Mouse (Mus musculus) heart, postnatal 10 days (tissue): ENCODE data around the gene Hoxa1. TPM values are rescaled to one million over a fixed set of nuclear protein-coding genes. Genes with fewer than 3 reads are reported as not detected.

ENCODE experiments used
- DNase-seq, 2 experiments: peaks; one replicate each; pipeline ENCODE4 v3.0.0; 2021
- intact Hi-C: fragments of 180-260 bp; cut with DNase I; formaldehyde crosslinking; loops from one replicate; pipeline ENCODE4 v1.15.1; 2025
- total RNA-seq, 2 experiments: library from RNA; stranded (reverse); gene quantifications; 2 replicates each; pipeline ENCODE4 v1.2.3; 2021

The Hoxa1 gene
- total RNA-seq, 2 experiments from 2014 or later: 0.22 to 0.30 TPM

DNA sequence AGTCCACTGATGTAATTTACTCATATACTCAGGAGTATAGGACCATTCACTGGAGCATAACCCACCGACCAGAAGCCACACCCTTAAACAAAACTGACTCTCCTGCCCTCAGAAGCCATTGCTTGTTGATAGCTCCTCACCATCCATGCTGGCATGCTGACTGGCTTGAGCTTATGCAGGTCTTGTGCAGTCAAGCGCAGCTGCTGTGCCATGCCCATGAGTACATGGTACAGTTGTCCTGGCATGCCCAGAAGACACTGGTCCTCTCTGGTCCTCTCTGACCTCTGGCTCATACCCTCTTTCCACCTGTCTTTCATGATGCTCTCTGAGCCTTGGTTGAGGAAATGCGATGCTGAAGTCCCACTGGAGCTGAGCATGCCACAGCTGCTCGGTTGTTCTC, 34.4 kb downstream of the Hoxa1 start:
- intact Hi-C loops: no loop called here
- DNase-seq: no peak

DNA sequence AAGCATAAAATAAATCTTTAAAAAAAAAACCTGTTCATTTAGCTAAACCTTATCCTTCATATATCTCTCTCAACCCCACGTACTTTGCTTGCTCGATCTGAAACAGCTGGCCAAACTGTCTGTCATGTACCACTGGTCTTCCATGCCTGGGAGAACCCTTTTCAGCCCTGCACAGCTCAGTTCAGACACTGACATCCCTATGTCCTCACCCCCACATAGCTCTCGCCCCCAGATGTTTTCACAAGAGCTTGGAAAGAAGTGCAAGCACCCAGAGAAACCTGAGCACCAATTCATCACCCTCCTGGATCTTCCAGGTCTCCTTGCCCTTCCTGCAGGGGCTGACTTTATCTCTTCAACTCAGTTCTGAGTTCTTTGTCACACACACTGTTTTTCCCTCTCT, 36.9 kb downstream of the Hoxa1 start:
- intact Hi-C loops: no loop called here
- no peak for DNase-seq

DNA sequence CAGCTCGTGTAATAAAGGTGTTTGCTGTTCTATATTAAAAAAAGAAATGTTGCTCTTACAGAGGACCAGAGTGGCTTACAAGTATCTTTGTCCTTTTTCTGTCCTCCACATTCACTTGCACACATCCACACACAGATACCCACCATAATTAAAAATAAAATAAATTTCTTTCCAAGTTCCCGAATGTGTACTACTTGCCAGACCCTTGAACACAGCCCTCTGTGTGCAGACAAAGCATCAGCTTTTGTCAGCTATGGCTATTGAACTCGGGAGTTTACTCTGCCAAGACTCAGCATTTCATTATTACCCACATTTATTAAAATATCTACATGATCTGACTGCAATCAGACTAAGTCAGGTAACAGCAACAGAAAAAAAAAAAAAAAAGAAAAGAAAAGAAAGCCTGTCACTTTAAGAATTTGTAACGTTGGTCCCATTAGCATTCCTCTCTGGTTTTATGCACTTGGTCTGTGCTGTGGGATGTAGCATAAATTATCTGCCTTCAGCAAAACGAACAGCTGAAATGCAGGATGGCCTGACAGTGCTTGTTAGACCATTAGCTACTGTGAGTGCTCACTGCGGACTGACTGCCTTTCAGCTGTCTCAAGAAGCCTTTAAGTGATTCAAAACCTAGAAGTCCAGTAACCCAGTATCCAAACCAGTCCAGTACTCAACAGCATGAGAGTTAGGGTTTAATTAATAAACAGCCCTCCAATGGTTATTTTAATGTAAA, 39.0 kb downstream of the Hoxa1 start:
- intact Hi-C loops: no loop called here
- no peak for DNase-seq

DNA sequence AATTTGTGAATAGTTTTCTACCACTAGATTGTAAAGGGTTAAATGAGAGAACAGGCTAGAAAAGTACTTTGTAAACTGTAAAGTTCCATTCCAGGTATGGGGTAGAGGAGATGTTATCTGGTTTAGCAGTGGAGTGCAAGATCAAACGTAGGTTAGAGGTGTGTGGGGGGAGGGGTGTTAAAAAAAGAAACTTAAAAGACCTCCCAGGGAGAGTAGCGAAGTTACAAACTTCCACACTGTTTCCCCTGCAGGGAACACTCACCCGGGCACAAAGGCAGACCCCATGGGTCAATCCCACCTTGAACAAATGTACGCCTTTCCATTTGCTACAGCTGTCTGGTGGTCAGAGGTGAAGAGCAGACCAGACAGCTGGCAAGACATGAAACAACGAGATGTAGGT, 42.2 kb downstream of the Hoxa1 start:
- intact Hi-C loops: no loop called here
- DNase-seq: no peak

DNA sequence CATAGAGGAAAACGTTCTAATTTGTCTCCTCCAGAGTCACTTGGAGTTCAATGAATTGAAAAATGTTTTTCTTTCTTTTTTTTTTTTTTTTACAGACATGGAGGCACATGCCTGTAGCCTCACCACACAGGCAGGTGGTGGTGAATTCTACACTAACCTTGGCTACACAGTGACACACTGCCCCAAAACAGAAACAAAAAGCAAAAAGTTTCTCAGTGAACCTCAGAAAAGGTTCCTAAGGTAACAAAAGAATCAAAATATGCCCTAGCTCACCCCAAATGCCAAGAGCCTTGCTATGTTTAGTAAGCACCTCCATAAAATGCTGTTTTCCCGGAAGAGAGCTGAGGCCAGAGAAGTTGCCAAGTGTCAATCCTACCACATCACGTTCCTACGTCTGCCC, 46.3 kb downstream of the Hoxa1 start:
- intact Hi-C loops: no loop called here
- no peak for DNase-seq

DNA sequence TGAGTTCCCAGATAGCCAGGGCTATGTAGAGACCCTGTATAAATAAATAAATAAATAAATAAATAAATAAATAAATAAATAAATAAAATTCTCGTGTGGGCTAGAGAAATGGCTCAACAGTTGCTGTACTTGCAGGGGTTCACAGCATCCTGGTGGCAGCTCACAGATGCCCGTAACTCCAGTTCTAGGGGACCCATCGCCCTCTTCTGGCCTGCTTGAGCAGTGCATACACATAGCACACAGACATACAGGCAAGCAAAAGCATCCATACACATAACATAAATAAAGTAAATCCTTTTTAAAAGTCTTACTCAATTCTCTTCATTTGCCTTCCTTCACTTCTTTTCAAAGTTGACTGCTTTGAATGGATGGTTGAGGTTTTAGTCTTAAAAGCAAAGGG, 50.7 kb downstream of the Hoxa1 start:
- intact Hi-C loops: no loop called here
- DNase-seq: no peak

DNA sequence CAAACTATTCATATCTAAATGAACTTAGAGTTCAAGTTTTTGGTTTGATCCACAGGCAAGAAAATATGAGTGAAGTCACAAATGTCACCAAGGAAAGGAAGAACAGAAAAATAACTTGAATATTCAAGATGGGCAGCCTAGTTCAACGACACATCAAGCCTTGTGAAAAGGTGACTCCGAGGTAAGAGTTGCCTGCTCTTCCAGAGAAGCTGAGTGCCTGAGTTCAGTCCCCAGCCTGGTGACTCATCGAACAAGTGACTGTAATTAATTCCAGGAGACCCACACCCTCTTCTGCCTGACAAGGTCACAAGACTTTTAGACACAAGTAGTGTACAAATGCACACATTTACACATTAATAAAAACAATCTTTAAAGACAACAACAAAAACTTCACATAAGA, 51.4 kb downstream of the Hoxa1 start:
- no peak for DNase-seq
- intact Hi-C loops: no loop called here

DNA sequence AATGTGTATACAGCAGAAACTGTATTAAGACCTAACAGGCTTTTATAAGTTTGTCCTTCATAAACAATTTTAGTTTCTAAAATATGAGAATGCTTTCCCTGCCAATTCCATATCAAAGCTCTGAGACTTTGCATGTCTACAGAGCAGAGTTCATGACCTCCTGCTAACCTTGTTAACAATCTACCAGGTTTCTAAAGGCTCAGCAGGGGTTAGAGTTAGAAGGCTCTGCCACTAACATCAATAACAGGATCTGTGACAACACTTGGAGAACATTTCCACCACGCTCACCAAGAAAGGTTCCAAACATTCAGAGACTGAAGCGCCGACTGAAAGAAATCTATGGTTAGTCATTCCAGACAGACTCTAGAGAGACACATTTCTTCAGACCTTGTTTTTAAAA, 51.9 kb downstream of the Hoxa1 start:
- intact Hi-C loops: no loop called here
- DNase-seq: no peak

Other genes with a start within 250 kb of the Hoxa1 start
- gene Skap2, start 145.8 kb downstream of the Hoxa1 start, total RNA-seq: 10 to 100 TPM; 11.8 to 13.3 TPM
- 1 to 10 TPM in 1 of 2 experiments, under 1 TPM in 1; 0.98 to 1.0 TPM for gene Hoxa2, start 6.5 kb upstream of the Hoxa1 start, total RNA-seq
- gene 5730596B20Rik, start 19.2 kb upstream of the Hoxa1 start, total RNA-seq: under 1 TPM; 0.10 to 0.17 TPM
- gene Hoxa4, start 33.4 kb upstream of the Hoxa1 start, total RNA-seq: 1 to 10 TPM in 1 of 2 experiments, under 1 TPM in 1; 0.69 to 1.3 TPM
- gene Hoxa5, start 46.3 kb upstream of the Hoxa1 start, total RNA-seq: 1 to 10 TPM; 1.2 to 1.6 TPM
- not detected for gene Hoxa6, start 50.4 kb upstream of the Hoxa1 start, total RNA-seq
- gene Hoxa3, start 55.0 kb upstream of the Hoxa1 start, total RNA-seq: 1 to 10 TPM; 1.5 TPM
- gene Gm28308, start 55.0 kb upstream of the Hoxa1 start, total RNA-seq: not detected
- gene Hoxa7, start 63.5 kb upstream of the Hoxa1 start, total RNA-seq: under 1 TPM; 0.40 to 0.41 TPM
- not detected for gene Hoxa9, start 72.8 kb upstream of the Hoxa1 start, total RNA-seq
- not detected for gene Hoxa10, start 82.5 kb upstream of the Hoxa1 start, total RNA-seq
- gene Hoxa11, start 87.5 kb upstream of the Hoxa1 start, total RNA-seq: not detected
- not detected for gene Hoxa13, start 102.6 kb upstream of the Hoxa1 start, total RNA-seq
- gene Evx1, start 155.2 kb upstream of the Hoxa1 start, total RNA-seq: not detected